Mouse (Mus musculus) cerebellum, adult 8-10 months (tissue): ENCODE measurements around the gene Miox.

ENCODE experiments used
- DNase-seq: peaks from one replicate; pipeline ENCODE4 v3.0.0; 2022

The Miox gene

GRCm38 (mm10) chr15:89316146-89316545 lies 18.1 kb upstream of the Miox start:
- DNase-seq, result no peak

DNA sequence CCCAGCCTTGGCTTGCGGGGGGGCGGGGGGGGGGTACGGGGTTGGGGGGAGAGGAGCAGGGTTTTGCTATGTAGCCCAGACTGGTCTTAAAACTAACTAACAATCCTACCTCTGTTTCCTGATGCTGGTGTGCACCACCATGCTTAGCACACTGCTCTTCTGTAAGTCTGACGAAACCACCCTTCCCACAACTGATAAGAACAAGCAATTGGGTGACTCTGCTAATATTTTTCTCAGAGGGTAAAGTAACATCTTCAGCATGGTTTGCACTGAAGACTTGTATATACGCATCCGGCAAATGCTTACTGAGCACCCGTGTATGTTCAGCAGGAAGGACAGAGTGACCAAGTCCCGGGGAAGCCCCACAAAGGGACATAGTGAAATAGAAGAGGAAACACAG lies 12.9 kb upstream of the Miox start:
- DNase-seq, result no peak

GRCm38 (mm10) chr15:89322670-89323522 lies 11.3 kb upstream of the Miox start, which contains the start of gene Adm2:
Gene Adm2 (plus strand): TSS chr15:89322720.
- no peak for DNase-seq

- no peak for DNase-seq
Measured at GRCm38 (mm10) chr15:89323656-89324055, 10.5 kb upstream of the Miox start.

GRCm38 (mm10) chr15:89326441-89326840 lies 7.8 kb upstream of the Miox start:
- DNase-seq, result no peak

DNA sequence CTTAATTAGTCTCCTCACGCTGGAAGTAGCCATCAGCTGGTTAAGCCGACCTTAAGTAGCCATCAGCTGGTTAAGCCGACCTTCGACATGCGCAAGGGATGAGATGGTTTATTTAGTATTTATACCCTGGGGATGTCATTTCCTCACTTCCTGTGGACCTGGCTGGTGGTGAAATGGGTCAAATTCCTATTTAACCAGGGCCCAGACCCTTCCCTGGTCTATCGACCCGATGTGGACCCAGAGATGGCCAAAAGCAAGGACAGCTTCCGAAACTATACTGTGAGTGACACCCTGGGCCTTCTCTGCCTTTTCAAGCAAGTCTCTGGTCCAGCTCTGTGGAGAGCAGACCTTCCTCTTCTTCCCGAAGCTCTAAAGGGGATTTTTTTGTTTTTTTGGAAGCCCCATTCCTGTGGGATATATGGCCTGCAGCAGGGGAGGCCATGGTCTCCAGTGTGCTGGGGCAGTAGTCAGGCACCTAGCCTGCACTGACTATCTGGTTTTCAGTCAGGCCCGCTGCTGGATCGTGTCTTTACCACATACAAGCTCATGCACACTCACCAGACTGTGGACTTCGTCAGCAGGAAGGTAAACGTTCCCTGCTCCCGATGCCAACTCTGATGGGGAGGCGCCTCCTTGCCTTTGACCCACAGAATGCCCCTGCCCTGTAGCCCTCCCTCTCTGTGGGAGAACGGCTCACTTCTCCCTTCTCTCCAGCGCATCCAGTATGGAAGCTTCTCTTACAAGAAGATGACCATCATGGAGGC lies 758 bp downstream of the Miox start:
- no peak for DNase-seq

DNA sequence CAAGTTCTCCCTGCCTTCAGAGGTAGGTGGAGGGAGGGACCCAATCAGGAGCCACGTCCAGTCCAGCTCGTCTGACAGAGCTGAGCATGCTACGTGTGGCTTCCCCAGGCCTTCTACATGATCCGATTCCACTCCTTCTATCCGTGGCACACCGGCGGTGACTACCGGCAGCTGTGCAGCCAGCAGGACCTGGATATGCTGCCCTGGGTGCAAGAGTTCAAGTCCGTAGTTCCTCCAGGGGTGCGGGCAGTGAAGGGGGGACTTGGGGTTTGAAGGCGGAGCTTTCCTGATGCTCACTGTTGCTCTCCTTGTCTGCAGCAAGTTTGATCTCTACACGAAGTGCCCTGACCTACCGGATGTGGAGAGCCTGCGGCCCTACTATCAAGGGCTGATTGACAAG lies 2.2 kb downstream of the Miox start:
- DNase-seq, result no peak

DNA sequence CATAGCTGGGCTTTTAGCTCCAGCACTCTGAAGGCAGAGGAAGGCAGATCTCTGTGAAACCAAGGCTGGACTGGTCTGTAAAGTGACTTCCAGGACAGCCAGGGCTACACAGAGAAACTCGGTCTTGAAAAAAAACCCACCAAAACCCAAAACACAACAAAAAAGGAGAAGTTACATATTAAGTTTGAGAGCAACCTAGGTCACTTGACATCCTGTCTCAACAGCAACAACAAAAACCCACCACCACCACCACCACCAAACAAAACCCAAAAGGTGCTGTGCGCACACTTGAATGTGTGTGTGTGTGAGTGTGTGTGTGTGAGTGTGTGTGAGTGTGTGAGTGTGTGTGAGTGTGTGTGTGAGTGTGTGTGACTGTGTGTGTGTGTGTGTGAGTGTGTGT lies 5.5 kb downstream of the Miox start:
- DNase-seq, result no peak

GRCm38 (mm10) chr15:89340136-89340535 lies 5.9 kb downstream of the Miox start:
- DNase-seq, result no peak

DNA sequence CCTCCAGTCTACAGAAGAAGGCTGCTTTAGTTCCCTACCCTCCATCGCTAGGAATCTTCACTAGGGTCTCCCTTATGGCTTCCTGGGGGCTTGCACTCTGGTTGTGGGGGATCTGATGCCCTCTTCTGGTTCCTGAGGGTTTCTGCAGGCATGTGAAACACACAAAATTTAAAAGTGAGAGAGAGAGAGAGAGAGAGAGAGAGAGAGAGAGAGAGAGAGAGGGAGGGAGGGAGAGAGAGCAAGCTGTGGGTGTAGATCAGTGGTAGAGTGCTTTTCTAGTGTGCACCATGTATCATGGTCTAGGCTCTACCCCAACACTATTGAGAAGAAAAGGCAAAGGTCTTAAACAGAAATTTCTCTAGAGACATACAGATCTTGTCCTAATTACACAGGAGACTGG lies 7.5 kb downstream of the Miox start:
- no peak for DNase-seq

GRCm38 (mm10) chr15:89343325-89343724 lies 9.1 kb downstream of the Miox start:
- no peak for DNase-seq

- no peak for DNase-seq
Measured at GRCm38 (mm10) chr15:89350447-89350846, 16.2 kb downstream of the Miox start.

GRCm38 (mm10) chr15:89351302-89351701 lies 17.1 kb downstream of the Miox start:
- DNase-seq, result no peak

DNA sequence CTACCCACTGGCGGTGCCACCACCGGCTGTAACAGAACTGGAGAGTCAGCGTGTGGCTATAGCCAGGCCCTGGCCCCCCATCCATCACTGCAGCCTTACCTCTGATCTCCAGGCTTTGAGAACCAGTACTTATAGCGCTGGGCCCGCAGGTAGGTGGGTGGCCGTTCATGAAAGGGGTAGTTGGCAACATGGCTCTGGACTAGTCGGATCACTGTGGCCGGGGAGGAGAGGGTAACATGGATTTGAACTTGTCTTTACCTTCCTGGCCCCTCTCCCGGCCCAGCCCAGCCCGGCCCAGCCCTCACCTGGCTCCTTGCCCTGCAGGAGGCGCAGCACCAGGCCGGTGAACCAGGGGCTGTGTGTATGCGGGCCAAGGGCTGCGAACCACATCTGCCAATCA lies 17.9 kb downstream of the Miox start:
- no peak for DNase-seq

- DNase-seq, result no peak
Measured at GRCm38 (mm10) chr15:89352795-89353194, 18.6 kb downstream of the Miox start.

DNA sequence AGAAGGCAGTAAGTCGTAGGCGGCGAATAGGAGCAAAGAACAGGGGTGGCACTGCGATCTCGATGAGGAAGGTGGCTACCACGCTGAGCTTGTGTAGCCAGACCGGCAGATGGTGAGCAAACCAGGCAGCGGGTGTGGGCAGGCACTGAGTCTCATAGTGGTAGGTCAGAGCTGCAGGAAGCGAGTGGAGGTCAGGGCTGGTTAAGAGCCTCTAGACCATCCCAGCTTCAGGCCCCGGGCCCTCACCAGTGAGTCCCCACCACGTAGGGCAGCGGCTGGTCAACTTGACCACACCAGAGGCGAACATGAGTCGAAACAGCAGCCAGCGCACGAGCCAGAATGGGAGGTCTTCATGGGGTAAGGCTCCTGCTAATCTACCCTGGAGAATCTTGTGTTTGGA lies 19.6 kb downstream of the Miox start:
- DNase-seq, result no peak

DNA sequence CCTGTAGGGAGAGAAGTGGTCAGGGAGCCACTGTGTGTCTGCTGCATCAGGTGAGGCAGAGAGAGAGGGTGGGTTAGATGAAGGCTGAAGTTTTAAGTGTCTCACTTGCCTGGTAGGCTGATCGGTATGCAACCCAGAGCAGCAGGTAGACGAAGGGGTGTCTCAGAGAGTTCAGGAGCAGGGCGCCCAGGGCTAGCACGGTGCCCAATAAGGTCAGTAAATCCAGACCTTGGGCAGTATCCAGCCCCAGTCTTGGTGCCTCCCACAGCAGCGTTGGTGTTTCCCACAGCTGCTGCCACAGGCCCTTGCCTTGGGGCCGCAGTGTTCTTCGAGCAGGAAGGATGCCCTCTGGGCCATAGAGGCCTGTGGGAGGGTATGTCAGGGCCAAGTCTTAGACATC lies 20.3 kb downstream of the Miox start:
- no peak for DNase-seq

DNA sequence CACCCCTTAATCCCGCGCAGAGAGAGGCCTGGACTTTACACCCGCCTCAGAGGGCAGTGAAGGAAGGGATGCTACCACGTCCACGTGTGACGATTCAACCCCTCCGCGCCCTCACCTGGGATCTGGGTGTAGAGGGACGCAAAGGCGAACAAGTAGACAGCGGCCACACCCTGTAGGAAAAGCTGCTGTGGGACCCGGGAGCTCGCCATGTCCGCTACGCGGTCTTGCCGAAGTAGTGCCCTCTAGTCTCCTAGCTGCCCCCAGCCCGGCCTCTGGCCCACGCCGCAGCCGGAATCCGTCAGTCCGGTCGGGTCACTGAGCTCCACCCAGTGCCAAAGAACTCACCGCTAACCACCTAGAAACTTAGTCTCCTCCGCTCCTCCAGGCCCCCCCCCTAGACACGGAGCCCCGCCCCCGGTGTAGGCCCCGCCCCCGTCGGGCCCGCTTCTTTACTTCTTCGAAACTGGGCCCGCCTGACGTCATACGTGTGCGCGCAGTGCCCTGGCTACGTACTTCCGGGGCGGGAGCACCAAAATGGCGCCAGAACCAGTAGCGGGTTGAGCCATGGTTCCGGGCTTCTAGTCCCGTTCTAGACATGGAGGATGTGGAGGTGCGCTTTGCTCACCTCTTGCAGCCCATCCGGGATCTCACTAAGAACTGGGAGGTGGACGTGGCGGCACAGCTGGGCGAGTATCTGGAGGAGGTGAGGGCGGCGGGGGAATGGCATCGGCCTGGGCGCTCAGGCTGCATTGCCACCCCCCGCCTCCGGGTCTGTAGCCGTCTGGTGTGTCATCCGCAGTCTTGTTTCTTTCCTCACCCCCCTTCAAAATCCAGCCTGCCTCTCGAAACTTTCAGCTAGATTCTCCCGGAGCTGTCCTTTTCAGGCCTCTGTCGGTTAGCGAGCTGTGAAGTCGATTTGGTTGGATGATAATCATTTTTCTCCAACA lies 21.3 kb downstream of the Miox start, which contains the start of the genes Lmf2 and Ncaph2:
Lmf2 (minus strand) TSS at position 419 of the 947 bp plus-strand sequence.
Ncaph2 (plus strand) TSS at position 479 of the 947 bp plus-strand sequence.
- peak; percentile 93 for DNase-seq

DNA sequence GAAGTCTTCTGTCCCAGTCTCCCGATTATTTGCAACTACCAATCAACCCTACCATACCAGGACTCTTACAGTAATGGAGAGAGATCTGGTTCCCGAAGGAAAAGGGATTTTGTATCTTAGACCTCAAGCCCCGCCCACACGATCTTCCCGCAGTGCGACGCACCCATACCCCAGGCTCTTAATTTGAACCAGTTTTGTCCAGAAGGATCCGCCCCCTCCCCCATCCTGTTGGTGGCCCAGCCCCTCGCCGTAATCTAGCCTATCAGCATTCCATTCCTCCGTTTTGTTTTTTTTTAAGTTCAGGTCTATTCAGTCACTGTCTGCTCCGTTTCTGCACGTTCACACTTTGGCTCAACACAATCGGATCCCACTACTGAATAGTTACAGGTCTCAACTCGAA lies 22.2 kb downstream of the Miox start:
- DNase-seq, result no peak

- no peak for DNase-seq
Measured at GRCm38 (mm10) chr15:89358784-89359183, 24.6 kb downstream of the Miox start.

DNA sequence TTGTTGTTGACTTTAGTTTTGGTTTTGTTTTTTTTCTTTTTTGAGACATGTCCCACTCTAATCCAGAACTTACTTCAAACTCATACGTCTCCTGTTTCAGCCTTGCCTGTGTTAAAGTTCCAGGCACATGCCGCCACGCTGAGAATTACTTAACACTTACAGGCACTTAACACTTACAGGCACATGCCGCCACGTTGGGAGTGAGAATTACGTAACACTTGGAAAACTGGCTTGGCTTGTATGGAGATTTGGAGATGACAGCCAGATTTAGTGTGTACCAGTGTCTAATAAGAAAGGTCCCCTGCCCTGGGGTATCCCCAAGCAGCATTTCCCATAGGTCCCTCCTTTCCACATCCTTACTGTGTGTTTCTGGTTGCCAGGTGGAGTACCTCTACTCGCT lies 28.9 kb downstream of the Miox start:
- DNase-seq, result no peak

DNA sequence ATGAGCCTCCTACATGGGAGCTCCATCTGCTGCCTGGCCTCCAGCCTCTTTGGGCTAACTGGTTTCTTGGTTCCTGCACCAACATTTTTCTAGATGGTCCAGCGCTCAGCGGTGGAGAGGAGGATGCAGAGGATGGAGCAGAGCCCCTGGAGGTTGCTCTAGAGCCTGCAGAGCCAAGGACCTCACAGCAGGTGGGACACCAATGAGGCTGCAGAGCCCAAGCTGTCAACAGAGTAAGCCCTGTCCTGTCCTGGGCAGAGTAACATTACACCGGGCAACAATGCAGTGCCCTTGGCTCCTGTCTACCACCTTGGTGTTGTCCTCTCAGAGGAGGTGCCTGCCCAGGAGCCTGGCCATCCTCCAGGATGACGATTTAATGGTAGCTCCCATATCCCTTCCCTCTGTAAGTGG lies 30.9 kb downstream of the Miox start:
- peak; percentile 87 for DNase-seq

DNA sequence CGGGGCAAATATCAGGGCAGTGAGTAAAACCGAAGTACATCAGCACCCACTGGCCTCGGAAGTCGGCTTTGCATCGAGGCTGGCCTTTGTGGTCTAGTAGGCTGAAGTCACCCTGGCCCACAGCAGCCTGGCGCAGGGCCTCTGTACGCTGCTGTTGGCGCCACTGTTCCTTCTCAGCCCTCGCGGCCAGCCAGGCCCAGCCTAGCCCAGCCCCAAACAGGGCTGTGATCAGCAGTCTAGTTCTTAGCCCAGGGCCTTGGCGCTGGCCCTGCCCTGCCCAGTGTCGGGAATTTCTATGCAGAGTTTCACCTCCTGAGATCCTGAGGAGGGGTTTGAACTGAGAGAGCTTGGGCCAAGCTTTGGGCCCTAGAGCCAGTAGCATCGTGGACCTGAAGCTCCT lies 37.9 kb downstream of the Miox start:
- DNase-seq, result no peak
